Mouse (Mus musculus) liver, embryonic 14.5 days (tissue): ENCODE measurements around the gene Mei4. TPM values are rescaled to one million over a fixed set of nuclear protein-coding genes. Genes with fewer than 3 reads are reported as not detected.

Experiments
- ATAC-seq: fragments of 200-750 bp; cut with Nextera tagmentation; 2 replicates; pipeline ENCODE4 v1.8.0; 2017; ENCODE audit warnings: moderate number of reproducible peaks, mild to moderate bottlenecking, moderate library complexity; ENCODE audit not compliant: insufficient read depth
- DNase-seq, 3 experiments: peaks; one replicate each; pipeline ENCODE4 v3.0.0-alpha.2; 2012 to 2013; ENCODE audit warnings: low read depth in 3 of 3, low spot score in 3 of 3
- H3K27ac ChIP-seq: fragments of 300-500 bp; sonication (generic); 2 replicates; pipeline ENCODE4 v1.5.1; 2014; ENCODE audit warnings: moderate library complexity, mild to moderate bottlenecking, control low read depth, inconsistent platforms
- H3K27me3 ChIP-seq: fragments of 300-500 bp; sonication (generic); 2 replicates; pipeline ENCODE4 v1.6.1; 2014; ENCODE audit warnings: mild to moderate bottlenecking, low read length, moderate library complexity; ENCODE audit not compliant: control insufficient read depth, insufficient read depth
- H3K36me3 ChIP-seq: fragments of 300-500 bp; sonication (generic); replicated peaks from 2 replicates; pipeline ENCODE4 v1.6.1; 2014; ENCODE audit warnings: low read depth; ENCODE audit not compliant: control insufficient read depth, insufficient read depth
- H3K4me1 ChIP-seq, 2 experiments: fragments of 200-500 bp in 1 of 2; fragments of 300-500 bp in 1 of 2; sonication (generic) in 1 of 2; replicated peaks; 2 replicates each; pipeline ENCODE4 v1.6.1; 2012 to 2014; ENCODE audit warnings: antibody characterized with exemption in 1 of 2, inconsistent platforms in 1 of 2, low read length in 1 of 2; ENCODE audit not compliant: control insufficient read depth in 2 of 2, insufficient read depth in 2 of 2
- H3K4me2 ChIP-seq: fragments of 300-500 bp; sonication (generic); 2 replicates; pipeline ENCODE4 v1.6.1; 2014; ENCODE audit warnings: low read depth, mild to moderate bottlenecking, control low read depth, moderate library complexity
- H3K4me3 ChIP-seq, 2 experiments: fragments of 200-500 bp in 1 of 2; fragments of 300-500 bp in 1 of 2; sonication (generic) in 1 of 2; 2 replicates each; pipeline ENCODE4 v1.5.1; 2012 to 2014; ENCODE audit warnings: low read depth in 2 of 2, low read length in 2 of 2, mild to moderate bottlenecking in 2 of 2, control low read depth in 1 of 2, inconsistent platforms in 1 of 2, moderate library complexity in 1 of 2; ENCODE audit not compliant: insufficient read depth in 1 of 2
- H3K9ac ChIP-seq: fragments of 300-500 bp; sonication (generic); replicated peaks from 2 replicates; pipeline ENCODE4 v1.6.1; 2014; ENCODE audit warnings: mild to moderate bottlenecking, control low read depth, moderate library complexity
- H3K9me3 ChIP-seq: fragments of 300-500 bp; sonication (generic); 2 replicates; pipeline ENCODE4 v1.6.1; 2016; ENCODE audit warnings: low read length, mixed read lengths; ENCODE audit not compliant: control insufficient read depth
- CTCF ChIP-seq: IDR thresholded peaks from 2 replicates; pipeline ENCODE4 v1.5.1; 2016; ENCODE audit warnings: antibody characterized with exemption, low read depth, control low read depth
- EP300 ChIP-seq: IDR thresholded peaks from 2 replicates; pipeline ENCODE4 v1.6.1; 2016; ENCODE audit warnings: antibody characterized with exemption, low read depth
- WGBS: fragments of 180-500 bp; shearing (Covaris S2); extraction: QIAGEN DNeasy Blood & Tissue Kit; methylation state at CpG from one replicate; pipeline ENCODE4 v1.1.7; 2014; ENCODE audit not compliant: insufficient replicate concordance; 5-methylcytosine and 5-hydroxymethylcytosine counted together
- polyA plus RNA-seq, 2 experiments: library from polyadenylated mRNA; depleted of rRNA in 1 of 2; stranded (reverse) in 1 of 2; unstranded in 1 of 2; fragments of >200 nt; fragmentation: Nextera tagmentation in 1 of 2; extraction: Ambion mirVana in 1 of 2; gene quantifications; 2 replicates each; pipeline versions ENCODE4 v1.2.1 to v1.2.3; 2012 to 2014

Mei4 gene
- polyA plus RNA-seq, 2 experiments, result 0.11 to 0.30 TPM

GRCm38 (mm10) chr9:81956858-81957257, 93.4 kb downstream of the Mei4 start:
- Histone ChIP-seq H3K27me3 (no peaks in the 10 kb centered on the region), H3K4me2 (no peak overlapping the region), H3K4me1 (no peaks in the 10 kb centered on the region), H3K4me3 (no peak overlapping the region), H3K36me3 (no peaks in the 10 kb centered on the region), H3K27ac (no peak overlapping the region), H3K9me3 (no peaks in the 10 kb centered on the region), H3K9ac (no peak overlapping the region)
- DNase-seq, result no peak
- ATAC-seq, result no peak
- TF ChIP-seq EP300 (no peak), CTCF (no peak)
- 44% methylated on average over 3 of the region's 3 CpGs for WGBS

DNA sequence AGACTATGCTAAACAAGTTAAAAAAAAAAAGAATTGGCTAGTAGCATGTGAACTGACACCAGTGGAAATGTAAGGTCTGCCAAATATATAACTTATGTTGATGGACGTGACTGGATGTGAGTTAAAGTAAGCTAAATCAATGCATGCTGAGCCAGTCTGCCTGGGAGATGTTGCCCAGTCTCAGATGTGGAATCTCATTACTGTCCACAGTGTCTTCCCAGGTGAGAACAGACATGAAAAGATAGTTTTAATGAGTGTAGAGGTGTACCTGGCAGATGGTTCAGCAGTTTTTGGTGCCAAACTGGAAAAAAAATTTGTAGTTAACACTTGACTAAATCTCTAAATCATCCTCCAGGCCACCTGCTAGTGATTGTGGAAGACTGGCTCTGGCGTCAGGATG, 94.4 kb downstream of the Mei4 start:
- 44% methylated on average over 2 of the region's 2 CpGs for WGBS

GRCm38 (mm10) chr9:81966765-81967164, 103.3 kb downstream of the Mei4 start:
- TF ChIP-seq EP300 (no peak), CTCF (no peak)
- Histone ChIP-seq H3K9me3 (no peaks in the 10 kb centered on the region), H3K27me3 (no peaks in the 10 kb centered on the region), H3K27ac (no peak overlapping the region), H3K36me3 (no peaks in the 10 kb centered on the region), H3K4me2 (no peak overlapping the region), H3K4me3 (no peak overlapping the region), H3K9ac (no peak overlapping the region), H3K4me1 (no peaks in the 10 kb centered on the region)
- WGBS, result 67% methylated on average over 1 of the region's 1 CpGs
- no peak for DNase-seq
- no peak for ATAC-seq

More for the DNA sequence above, 94.4 kb downstream of the Mei4 start:
- no peaks in the 10 kb centered on the region for H3K36me3 ChIP-seq
- no peak overlapping the region for H3K4me2 ChIP-seq
- no peaks in the 10 kb centered on the region for H3K9me3 ChIP-seq
- H3K9ac ChIP-seq, result no peak overlapping the region
- no peak overlapping the region for H3K4me3 ChIP-seq
- no peaks in the 10 kb centered on the region for H3K4me1 ChIP-seq
- DNase-seq (no peak), ATAC-seq (no peak)
- TF ChIP-seq CTCF, result no peak
- TF ChIP-seq EP300, result no peak
- H3K27ac ChIP-seq, result no peak overlapping the region
- no peaks in the 10 kb centered on the region for H3K27me3 ChIP-seq

- Histone ChIP-seq H3K4me1 (no peaks in the 10 kb centered on the region), H3K9me3 (no peaks in the 10 kb centered on the region), H3K4me2 (no peak overlapping the region), H3K27ac (no peak overlapping the region), H3K36me3 (no peaks in the 10 kb centered on the region), H3K9ac (no peak overlapping the region), H3K4me3 (no peak overlapping the region), H3K27me3 (no peaks in the 10 kb centered on the region)
- DNase-seq (no peak), ATAC-seq (no peak)
- WGBS, result 36% methylated on average over 2 of the region's 2 CpGs
- TF ChIP-seq CTCF, result no peak
- TF ChIP-seq EP300, result no peak
These were observed 105.5 kb downstream of the Mei4 start for GRCm38 (mm10) chr9:81968935-81969334.

DNA sequence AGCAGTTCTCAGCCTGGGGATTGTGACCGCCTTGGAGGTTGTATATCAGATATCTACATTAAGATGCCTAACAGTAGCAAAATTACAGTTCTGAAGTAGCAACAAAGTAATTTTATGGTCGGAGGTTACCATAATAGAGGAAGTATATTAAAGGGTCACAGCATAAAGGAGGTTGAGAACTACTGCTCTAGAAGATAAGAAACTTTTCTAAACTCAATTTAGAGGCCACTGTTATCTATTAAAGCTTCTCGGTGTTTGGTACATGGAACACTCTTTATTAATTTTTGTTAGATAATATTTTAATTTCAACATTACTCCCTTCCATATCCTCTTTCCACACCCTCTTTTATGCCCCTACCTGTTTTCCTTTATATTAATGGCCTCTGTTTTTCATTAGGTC, 119.0 kb downstream of the Mei4 start:
- Histone ChIP-seq H3K4me3 (no peak overlapping the region), H3K4me1 (no peaks in the 10 kb centered on the region), H3K27me3 (no peaks in the 10 kb centered on the region), H3K4me2 (no peak overlapping the region), H3K36me3 (no peaks in the 10 kb centered on the region), H3K9ac (no peak overlapping the region), H3K27ac (no peak overlapping the region), H3K9me3 (no peaks in the 10 kb centered on the region)
- ATAC-seq, result no peak
- no peak for DNase-seq
- WGBS, result 59% methylated on average over 3 of the region's 3 CpGs
- no peak for TF ChIP-seq CTCF

DNA sequence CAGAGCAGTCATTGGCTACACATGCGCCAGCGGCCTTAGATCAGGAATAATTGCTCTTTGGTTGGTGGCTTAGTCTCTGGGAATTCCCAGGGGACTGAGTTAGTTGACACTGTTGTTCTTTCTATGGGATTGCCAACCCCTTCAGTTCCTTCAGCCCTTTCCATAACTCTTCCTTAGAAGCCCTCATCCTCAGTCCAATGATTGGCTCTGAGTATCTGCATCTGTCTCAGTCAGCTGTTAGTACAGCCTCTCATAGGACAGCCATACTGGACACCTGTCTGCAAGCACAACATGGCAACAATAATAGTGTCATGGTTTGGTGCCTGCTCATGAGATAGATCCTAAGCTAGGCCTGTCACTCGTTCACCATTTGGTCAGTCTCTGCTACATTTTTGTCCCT, 149.5 kb downstream of the Mei4 start:
- Histone ChIP-seq H3K4me1 (no peaks in the 10 kb centered on the region), H3K27ac (no peak overlapping the region), H3K27me3 (no peaks in the 10 kb centered on the region), H3K9me3 (no peaks in the 10 kb centered on the region), H3K36me3 (no peaks in the 10 kb centered on the region), H3K4me3 (no peak overlapping the region), H3K9ac (no peak overlapping the region), H3K4me2 (no peak overlapping the region)
- ATAC-seq (no peak), DNase-seq (no peak)
- WGBS, result 44% methylated on average over 3 of the region's 3 CpGs
- TF ChIP-seq EP300 (no peak), CTCF (no peak)
